Mouse (Mus musculus) MEL (cell line): ENCODE results near the gene Usf1.

Experiments
- E2F4 ChIP-seq: IDR thresholded peaks from 2 replicates; pipeline ENCODE4 v1.6.1; 2011; ENCODE audit warnings: low read depth, low read length, improper control_type of control experiment, borderline replicate concordance
- EP300 ChIP-seq, 2 experiments: IDR thresholded peaks; 2 replicates each; pipeline ENCODE4 v1.6.1; 2011; ENCODE audit warnings: improper control_type of control experiment in 2 of 2, low read length in 2 of 2, low read depth in 1 of 2, mild to moderate bottlenecking in 1 of 2
- HCFC1 ChIP-seq: IDR thresholded peaks from 2 replicates; pipeline ENCODE4 v1.6.1; 2012; ENCODE audit warnings: low read depth, mild to moderate bottlenecking, inconsistent platforms, low read length, improper control_type of control experiment, moderate library complexity
- MAFK ChIP-seq: IDR thresholded peaks from 2 replicates; pipeline ENCODE4 v1.6.1; 2011; ENCODE audit warnings: low read depth, mild to moderate bottlenecking, low read length, improper control_type of control experiment, borderline replicate concordance
- MXI1 ChIP-seq: IDR thresholded peaks from 2 replicates; pipeline ENCODE4 v1.6.1; 2011; ENCODE audit warnings: mild to moderate bottlenecking, low read depth, low read length, improper control_type of control experiment
- MYC ChIP-seq: IDR thresholded peaks from 2 replicates; pipeline ENCODE4 v1.6.1; 2011; ENCODE audit warnings: low read depth, mild to moderate bottlenecking, low read length, improper control_type of control experiment, moderate library complexity
- POLR2A ChIP-seq, 2 experiments: IDR thresholded peaks; 2 replicates each; pipeline ENCODE4 v1.6.1; 2011 to 2012; ENCODE audit warnings: low read length in 2 of 2, mild to moderate bottlenecking in 2 of 2, control low read depth in 1 of 2, improper control_type of control experiment in 1 of 2, low read depth in 1 of 2, moderate library complexity in 1 of 2; ENCODE audit not compliant: control insufficient read depth in 1 of 2, insufficient read depth in 1 of 2, poor library complexity in 1 of 2
- POLR2AphosphoS5 ChIP-seq: IDR thresholded peaks from 2 replicates; pipeline ENCODE4 v1.6.1; 2012; ENCODE audit warnings: low read depth, borderline replicate concordance, mild to moderate bottlenecking, inconsistent platforms, low read length, moderate library complexity, mixed read lengths
- USF2 ChIP-seq, 2 experiments: IDR thresholded peaks; 2 replicates each; pipeline ENCODE4 v1.6.1; 2011 to 2012; ENCODE audit warnings: improper control_type of control experiment in 2 of 2, low read length in 2 of 2, borderline replicate concordance in 1 of 2, inconsistent platforms in 1 of 2, low read depth in 1 of 2, mild to moderate bottlenecking in 1 of 2; ENCODE audit not compliant: insufficient read depth in 1 of 2
- ZMIZ1 ChIP-seq: IDR thresholded peaks from 2 replicates; pipeline ENCODE4 v1.6.1; 2012; ENCODE audit warnings: low read depth, mild to moderate bottlenecking, inconsistent platforms, low read length, improper control_type of control experiment, moderate library complexity
- ZNF384 ChIP-seq: IDR thresholded peaks from 2 replicates; pipeline ENCODE4 v1.6.1; 2012; ENCODE audit warnings: low read depth, mild to moderate bottlenecking, inconsistent platforms, low read length, improper control_type of control experiment

DNA sequence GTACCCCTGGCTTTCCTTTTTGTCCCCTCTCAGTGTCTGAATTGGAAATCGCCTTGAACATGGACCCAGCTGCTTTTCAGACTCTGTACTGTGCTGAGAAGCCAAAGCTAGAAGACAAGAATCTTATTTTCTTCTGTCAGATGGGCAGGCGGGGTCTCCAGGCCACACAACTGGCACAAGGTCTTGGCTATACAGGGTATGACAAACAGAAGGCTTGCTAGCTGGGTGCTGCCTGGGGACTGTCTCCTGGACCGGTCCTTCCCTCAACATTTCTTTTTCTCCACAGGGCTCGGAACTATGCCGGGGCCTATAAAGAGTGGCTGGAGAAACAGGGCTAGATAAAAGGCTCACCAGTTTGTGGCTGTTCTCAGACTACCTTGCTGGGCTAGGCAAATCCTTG, 8.8 kb downstream of the Usf1 start:
- TF ChIP-seq MAFK (no peak), POLR2AphosphoS5 (no peak), MYC (no peak), HCFC1 (no peak), MXI1 (no peak), E2F4 (no peak), ZMIZ1 (no peak), EP300 (IDR thresholded peaks at IDR 0.05; ENCODE audit: low read depth in 1 of 2, low read length in 2 of 2) (no peak), POLR2A (IDR thresholded peaks at IDR 0.05; ENCODE audit: control insufficient read depth in 1 of 2, insufficient read depth in 1 of 2, low read depth in 1 of 2, low read length in 2 of 2, poor library complexity in 1 of 2) (no peak), ZNF384 (no peak), USF2 (IDR thresholded peaks at IDR 0.05; ENCODE audit: borderline replicate concordance in 1 of 2, insufficient read depth in 1 of 2, low read depth in 1 of 2, low read length in 2 of 2) (no peak)
